Mouse (Mus musculus): Measurements from ENCODE around the gene Pagr1b. TPM values are rescaled to one million over a fixed set of nuclear protein-coding genes. Genes with fewer than 3 reads are reported as not detected.

Gene Pagr1b
- polyA plus RNA-seq, 1 experiment from 2014 or later: 0.32 TPM

GRCm38 (mm10) chr7:126984667-126985444 is 31.4 kb downstream of the Pagr1b start:
- Histone ChIP-seq H3K27me3 (no peaks in the 10 kb centered on the region), H3K9ac (replicated peaks) (no peak overlapping the region), H3K27ac (replicated peaks) (no peak overlapping the region), H3K36me3 (peaks cover 13% of the 10 kb centered on the region), H3K9me3 (no peaks in the 10 kb centered on the region), H3K4me3 (no peak overlapping the region), H3K4me1 (no peaks in the 10 kb centered on the region), H3K4me2 (replicated peaks) (no peak overlapping the region)
- no peak for ATAC-seq (ENCODE audit: low FRiP score, low read depth)
- WGBS: 68% methylated on average over 10 of the region's 10 CpGs

- 87% methylated on average over 7 of the region's 7 CpGs for WGBS
- Histone ChIP-seq H3K9ac (replicated peaks) (no peak overlapping the region), H3K4me2 (replicated peaks) (no peak overlapping the region), H3K27me3 (no peaks in the 10 kb centered on the region), H3K27ac (replicated peaks) (no peak overlapping the region), H3K4me3 (no peak overlapping the region), H3K4me1 (no peaks in the 10 kb centered on the region), H3K9me3 (no peaks in the 10 kb centered on the region), H3K36me3 (peaks cover 31% of the 10 kb centered on the region)
- no peak for ATAC-seq (ENCODE audit: low FRiP score, low read depth)
These were observed 33.2 kb downstream of the Pagr1b start for GRCm38 (mm10) chr7:126983113-126983512.

- H3K36me3 ChIP-seq: peaks cover 33% of the 10 kb centered on the region
- WGBS: 93% methylated on average over 4 of the region's 4 CpGs
- no peak overlapping the region for H3K4me3 ChIP-seq
- no peak overlapping the region for H3K27ac ChIP-seq (replicated peaks)
- no peak overlapping the region for H3K9ac ChIP-seq (replicated peaks)
- H3K4me2 ChIP-seq (replicated peaks): no peak overlapping the region
- no peak for ATAC-seq (ENCODE audit: low FRiP score, low read depth)
- H3K27me3 ChIP-seq: no peaks in the 10 kb centered on the region
- no peaks in the 10 kb centered on the region for H3K9me3 ChIP-seq
- peaks cover 4% of the 10 kb centered on the region for H3K4me1 ChIP-seq
These were observed 34.2 kb downstream of the Pagr1b start for GRCm38 (mm10) chr7:126982054-126982453.

GRCm38 (mm10) chr7:126981601-126982000 is 34.7 kb downstream of the Pagr1b start:
- WGBS: 92% methylated on average over 2 of the region's 2 CpGs
- ATAC-seq (ENCODE audit: low FRiP score, low read depth): no peak
- Histone ChIP-seq H3K4me2 (replicated peaks) (no peak overlapping the region), H3K4me1 (peaks cover 7% of the 10 kb centered on the region), H3K27ac (replicated peaks) (no peak overlapping the region), H3K36me3 (peaks cover 33% of the 10 kb centered on the region), H3K9me3 (no peaks in the 10 kb centered on the region), H3K9ac (replicated peaks) (no peak overlapping the region), H3K27me3 (no peaks in the 10 kb centered on the region), H3K4me3 (no peak overlapping the region)

GRCm38 (mm10) chr7:126978841-126979240 is 37.4 kb downstream of the Pagr1b start:
- no peak for ATAC-seq (ENCODE audit: low FRiP score, low read depth)
- Histone ChIP-seq H3K27me3 (no peaks in the 10 kb centered on the region), H3K36me3 (peaks cover 33% of the 10 kb centered on the region), H3K4me2 (replicated peaks) (no peak overlapping the region), H3K9ac (replicated peaks) (no peak overlapping the region), H3K27ac (replicated peaks) (no peak overlapping the region), H3K4me3 (no peak overlapping the region), H3K4me1 (peaks cover 7% of the 10 kb centered on the region), H3K9me3 (no peaks in the 10 kb centered on the region)
- 95% methylated on average over 6 of the region's 6 CpGs for WGBS

- no peak for ATAC-seq (ENCODE audit: low FRiP score, low read depth)
- Histone ChIP-seq H3K27ac (replicated peaks) (peak overlapping the region; percentile 96; the same call in 1 of the 2 replicates), H3K9ac (replicated peaks) (peak overlapping the region; percentile 97), H3K27me3 (no peaks in the 10 kb centered on the region; the same call in 1 of the 2 replicates), H3K4me3 (peak overlapping the region; percentile 97), H3K4me1 (peaks cover 7% of the 10 kb centered on the region), H3K4me2 (replicated peaks) (peak overlapping the region; percentile 88), H3K36me3 (peaks cover 36% of the 10 kb centered on the region), H3K9me3 (no peaks in the 10 kb centered on the region)
- WGBS: 29% methylated on average over 14 of the region's 14 CpGs
These were observed 39.3 kb downstream of the Pagr1b start for GRCm38 (mm10) chr7:126976878-126977459.

- ATAC-seq (ENCODE audit: low FRiP score, low read depth): peak; percentile 95
- Histone ChIP-seq H3K4me3 (peak within 1 kb of the TSS; percentile 97), H3K4me2 (replicated peaks) (peak within 1 kb of the TSS; percentile 88), H3K9ac (replicated peaks) (peak within 1 kb of the TSS; percentile 97), H3K27me3 (no peaks in the 10 kb centered on the region; the same call in 1 of the 2 replicates), H3K27ac (replicated peaks) (peak within 1 kb of the TSS; percentile 96), H3K9me3 (no peaks in the 10 kb centered on the region), H3K4me1 (peaks cover 7% of the 10 kb centered on the region), H3K36me3 (peaks cover 35% of the 10 kb centered on the region)
- under 1% methylated on average over 55 of the region's 55 CpGs for WGBS
These were observed 40.1 kb downstream of the Pagr1b start, which contains the start of gene Cdiptos for GRCm38 (mm10) chr7:126975950-126976866. TSS of gene Cdiptos (minus strand) at chr7:126976098.

- Histone ChIP-seq H3K4me1 (peaks cover 7% of the 10 kb centered on the region), H3K27ac (replicated peaks) (peak within 1 kb of the TSS; percentile 96), H3K9ac (replicated peaks) (peak within 1 kb of the TSS; percentile 97), H3K36me3 (peaks cover 37% of the 10 kb centered on the region), H3K27me3 (no peaks in the 10 kb centered on the region; the same call in 1 of the 2 replicates), H3K9me3 (no peaks in the 10 kb centered on the region), H3K4me3 (peak within 1 kb of the TSS; percentile 97), H3K4me2 (replicated peaks) (peak within 1 kb of the TSS; percentile 88)
- 0% methylated on average over 1 of the region's 1 CpGs for WGBS
- ATAC-seq (ENCODE audit: low FRiP score, low read depth): no peak
These were observed 40.6 kb downstream of the Pagr1b start, which contains the start of gene Cdipt for GRCm38 (mm10) chr7:126975893-126975949. TSS of gene Cdipt (plus strand) at chr7:126975914.

- peaks cover 7% of the 10 kb centered on the region for H3K4me1 ChIP-seq
- WGBS: 18% methylated on average over 8 of the region's 8 CpGs
- H3K36me3 ChIP-seq: peaks cover 36% of the 10 kb centered on the region
- H3K4me2 ChIP-seq (replicated peaks): peak overlapping the region; percentile 88
- no peaks in the 10 kb centered on the region; the same call in 1 of the 2 replicates for H3K27me3 ChIP-seq
- 0 out of 2 replicates have a peak overlapping the region, but pooled peaks have one; percentile 96 for H3K27ac ChIP-seq (replicated peaks)
- H3K9me3 ChIP-seq: no peaks in the 10 kb centered on the region
- ATAC-seq (ENCODE audit: low FRiP score, low read depth): peak; percentile 57
- peak overlapping the region; percentile 97 for H3K4me3 ChIP-seq
- H3K9ac ChIP-seq (replicated peaks): no peak overlapping the region
These were observed 40.8 kb downstream of the Pagr1b start for GRCm38 (mm10) chr7:126975493-126975892.

- Histone ChIP-seq H3K4me1 (no peaks in the 10 kb centered on the region), H3K36me3 (peaks cover 21% of the 10 kb centered on the region; the same call in 1 of the 2 replicates), H3K4me2 (replicated peaks) (no peak overlapping the region), H3K9me3 (no peaks in the 10 kb centered on the region), H3K27me3 (peaks cover 20% of the 10 kb centered on the region), H3K4me3 (no peak overlapping the region), H3K27ac (replicated peaks) (no peak overlapping the region), H3K9ac (replicated peaks) (no peak overlapping the region)
- 70% methylated on average over 6 of the region's 6 CpGs for WGBS
- no peak for ATAC-seq (ENCODE audit: low FRiP score, low read depth)
These were observed 48.9 kb downstream of the Pagr1b start for GRCm38 (mm10) chr7:126967361-126967760.

GRCm38 (mm10) chr7:126965568-126965967 is 50.7 kb downstream of the Pagr1b start:
- H3K36me3 ChIP-seq: peaks cover 25% of the 10 kb centered on the region

More at GRCm38 (mm10) chr7:126965568-126965967, 50.7 kb downstream of the Pagr1b start:
- H3K4me3 ChIP-seq: no peak overlapping the region
- H3K27ac ChIP-seq (replicated peaks): no peak overlapping the region
- no peaks in the 10 kb centered on the region for H3K4me1 ChIP-seq
- H3K9me3 ChIP-seq: no peaks in the 10 kb centered on the region
- no peak overlapping the region for H3K4me2 ChIP-seq (replicated peaks)
- 73% methylated on average over 3 of the region's 3 CpGs for WGBS
- no peak overlapping the region for H3K9ac ChIP-seq (replicated peaks)
- H3K27me3 ChIP-seq: peaks cover 34% of the 10 kb centered on the region
- ATAC-seq (ENCODE audit: low FRiP score, low read depth): no peak

Measured in midbrain, embryonic 12.5 days (tissue).